Mouse (Mus musculus) liver, adult 2 months (tissue): ENCODE measurements at regions not wholly inside any gene's neighbourhood (a gene's known extent, or its start where the extent isn't known, plus 50 kb on each side); places are given as distances from the start of the nearest gene placed in this dataset.

Source experiments
- CTCF ChIP-seq: fragments of 200-500 bp; IDR thresholded peaks from 2 replicates; pipeline ENCODE4 v1.5.1; 2011; ENCODE audit warnings: low read depth, low read length, control low read depth
- POLR2A ChIP-seq: fragments of 200-500 bp; IDR thresholded peaks from 2 replicates; pipeline ENCODE4 v1.6.1; 2011; ENCODE audit warnings: low read length, control low read depth; ENCODE audit not compliant: insufficient read depth; ENCODE audit errors: extremely low read depth

- TF ChIP-seq CTCF: no peak
- TF ChIP-seq POLR2A: no peak
Measured at GRCm38 (mm10) chr1:91729246-91729645, 72.0 kb upstream of the Twist2 start.
